Mouse (Mus musculus): ENCODE results near the gene Arfgef2. TPM values are rescaled to one million over a fixed set of nuclear protein-coding genes. Genes with fewer than 3 reads are reported as not detected.

Gene Arfgef2
- polyA plus RNA-seq, 1 experiment from 2014 or later, result 6.2 TPM

DNA sequence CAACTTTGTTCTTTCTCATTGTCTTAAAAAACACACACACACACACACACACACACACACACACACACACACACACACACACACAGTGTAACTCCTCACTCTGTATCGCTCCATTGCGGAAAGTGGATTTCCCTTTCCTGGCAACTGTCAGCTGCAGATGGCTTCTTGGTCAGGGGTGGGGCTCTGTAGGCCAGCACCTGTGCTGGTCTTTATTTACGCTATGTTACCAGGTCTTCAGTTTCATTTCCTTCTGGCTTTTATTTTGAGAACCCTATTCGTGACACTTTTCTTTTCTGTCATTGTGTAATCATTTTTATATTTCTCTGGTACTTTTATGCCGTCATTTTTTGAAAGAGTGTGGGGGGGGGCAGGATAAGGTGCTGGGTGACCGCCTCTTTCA, 70.2 kb downstream of the Arfgef2 start:
- 88% methylated on average over 6 of the region's 6 CpGs for WGBS
- Histone ChIP-seq H3K27me3 (ENCODE audit: control insufficient read depth, insufficient read depth, low read length) (no peaks in the 10 kb centered on the region), H3K9me3 (ENCODE audit: control insufficient read depth, low read depth, low read length) (no peaks in the 10 kb centered on the region), H3K9ac (replicated peaks; ENCODE audit: low read depth, low read length) (no peak overlapping the region), H3K4me1 (ENCODE audit: control insufficient read depth, insufficient read depth, low read length) (no peaks in the 10 kb centered on the region), H3K4me2 (replicated peaks; ENCODE audit: low read depth, low read length) (no peak overlapping the region), H3K27ac (ENCODE audit: low read length) (no peak overlapping the region), H3K36me3 (ENCODE audit: control insufficient read depth, insufficient read depth, low read length) (peaks cover 16% of the 10 kb centered on the region), H3K4me3 (ENCODE audit: low read depth, low read length) (no peak overlapping the region)
- no peak for ATAC-seq (ENCODE audit: insufficient number of reproducible peaks, insufficient read depth, low FRiP score, low read depth)

DNA sequence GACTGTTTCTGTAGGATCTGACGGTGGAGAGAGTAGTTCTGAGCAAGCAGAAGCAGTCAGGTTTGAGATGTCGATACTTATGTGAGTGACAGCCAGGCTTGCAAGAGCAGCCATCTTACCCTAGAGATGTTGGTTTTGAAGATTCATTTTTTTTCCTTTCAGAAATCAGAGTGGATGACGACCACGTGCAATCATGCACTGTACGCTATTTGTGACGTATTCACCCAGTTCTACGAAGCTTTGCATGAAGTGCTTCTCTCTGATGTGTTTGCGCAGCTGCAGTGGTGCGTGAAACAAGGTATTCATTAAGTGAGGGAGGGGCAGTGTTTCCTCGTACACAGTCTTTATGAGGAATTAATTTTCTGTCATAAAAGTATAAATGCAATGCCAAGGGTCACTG, 70.9 kb downstream of the Arfgef2 start:
- H3K9ac ChIP-seq (replicated peaks; ENCODE audit: low read depth, low read length), result no peak overlapping the region
- peaks cover 14% of the 10 kb centered on the region for H3K36me3 ChIP-seq (ENCODE audit: control insufficient read depth, insufficient read depth, low read length)
- H3K27me3 ChIP-seq (ENCODE audit: control insufficient read depth, insufficient read depth, low read length), result no peaks in the 10 kb centered on the region
- no peak for ATAC-seq (ENCODE audit: insufficient number of reproducible peaks, insufficient read depth, low FRiP score, low read depth)
- H3K27ac ChIP-seq (ENCODE audit: low read length), result no peak overlapping the region
- H3K4me3 ChIP-seq (ENCODE audit: low read depth, low read length), result no peak overlapping the region
- 84% methylated on average over 10 of the region's 10 CpGs for WGBS
- H3K9me3 ChIP-seq (ENCODE audit: control insufficient read depth, low read depth, low read length), result no peaks in the 10 kb centered on the region
- H3K4me2 ChIP-seq (replicated peaks; ENCODE audit: low read depth, low read length), result no peak overlapping the region
- no peaks in the 10 kb centered on the region for H3K4me1 ChIP-seq (ENCODE audit: control insufficient read depth, insufficient read depth, low read length)

GRCm38 (mm10) chr2:166885066-166885465, 79.7 kb downstream of the Arfgef2 start:
- no peak for ATAC-seq (ENCODE audit: insufficient number of reproducible peaks, insufficient read depth, low FRiP score, low read depth)
- 98% methylated on average over 7 of the region's 7 CpGs for WGBS
- Histone ChIP-seq H3K4me1 (ENCODE audit: control insufficient read depth, insufficient read depth, low read length) (0 out of 2 replicates have a peak, but pooled peaks cover 4% of the 10 kb centered on the region), H3K36me3 (ENCODE audit: control insufficient read depth, insufficient read depth, low read length) (peaks cover 6% of the 10 kb centered on the region; the same call in 1 of the 2 replicates), H3K27me3 (ENCODE audit: control insufficient read depth, insufficient read depth, low read length) (no peaks in the 10 kb centered on the region), H3K9ac (replicated peaks; ENCODE audit: low read depth, low read length) (no peak overlapping the region), H3K9me3 (ENCODE audit: control insufficient read depth, low read depth, low read length) (no peaks in the 10 kb centered on the region), H3K4me3 (ENCODE audit: low read depth, low read length) (no peak overlapping the region), H3K4me2 (replicated peaks; ENCODE audit: low read depth, low read length) (no peak overlapping the region), H3K27ac (ENCODE audit: low read length) (no peak overlapping the region)

DNA sequence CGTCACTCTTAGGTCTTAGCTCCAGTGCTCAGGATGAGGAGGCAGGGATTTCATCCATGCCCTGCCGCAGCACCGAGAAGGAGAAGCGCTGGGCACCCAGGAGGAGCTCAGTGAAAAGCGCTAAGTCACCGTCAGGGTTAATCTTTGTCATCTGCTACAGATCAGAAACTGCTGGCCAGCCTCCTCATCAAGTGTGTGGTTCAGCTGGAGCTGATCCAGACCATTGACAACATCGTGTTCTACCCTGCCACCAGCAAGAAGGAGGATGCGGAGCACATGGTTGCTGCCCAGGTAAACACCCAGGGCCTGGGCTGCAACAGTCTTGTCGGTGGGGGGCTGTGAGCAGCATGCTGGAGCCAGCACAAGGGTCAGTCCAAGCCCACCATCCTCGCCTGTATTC, 80.2 kb downstream of the Arfgef2 start:
- Histone ChIP-seq H3K27me3 (ENCODE audit: control insufficient read depth, insufficient read depth, low read length) (no peaks in the 10 kb centered on the region), H3K4me1 (ENCODE audit: control insufficient read depth, insufficient read depth, low read length) (0 out of 2 replicates have a peak, but pooled peaks cover 4% of the 10 kb centered on the region), H3K9ac (replicated peaks; ENCODE audit: low read depth, low read length) (no peak overlapping the region), H3K4me2 (replicated peaks; ENCODE audit: low read depth, low read length) (no peak overlapping the region), H3K9me3 (ENCODE audit: control insufficient read depth, low read depth, low read length) (no peaks in the 10 kb centered on the region), H3K4me3 (ENCODE audit: low read depth, low read length) (no peak overlapping the region), H3K36me3 (ENCODE audit: control insufficient read depth, insufficient read depth, low read length) (peaks cover 6% of the 10 kb centered on the region; the same call in 1 of the 2 replicates), H3K27ac (ENCODE audit: low read length) (no peak overlapping the region)
- no peak for ATAC-seq (ENCODE audit: insufficient number of reproducible peaks, insufficient read depth, low FRiP score, low read depth)
- 78% methylated on average over 10 of the region's 10 CpGs for WGBS

DNA sequence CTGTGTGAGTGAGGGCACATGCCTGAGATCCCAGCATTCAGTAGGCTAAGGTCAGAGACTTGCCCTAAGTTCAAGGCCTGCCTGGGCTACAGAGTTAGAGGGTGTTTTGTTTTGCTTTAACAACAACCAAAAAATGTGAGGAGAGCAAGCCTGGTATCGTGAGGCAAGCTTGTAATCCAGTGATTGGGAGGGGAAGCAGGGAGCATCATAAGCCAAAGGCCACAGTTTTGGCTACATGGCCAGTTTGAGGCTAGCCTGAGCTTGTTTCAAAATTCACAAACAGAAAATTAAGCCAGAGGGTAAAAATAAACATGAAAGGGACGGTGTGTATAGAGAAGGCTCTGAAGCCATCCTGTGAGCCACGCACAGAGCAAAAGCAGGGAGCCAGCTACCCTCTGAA, 80.8 kb downstream of the Arfgef2 start:
- Histone ChIP-seq H3K27ac (ENCODE audit: low read length) (no peak overlapping the region), H3K9me3 (ENCODE audit: control insufficient read depth, low read depth, low read length) (no peaks in the 10 kb centered on the region), H3K4me2 (replicated peaks; ENCODE audit: low read depth, low read length) (no peak overlapping the region), H3K36me3 (ENCODE audit: control insufficient read depth, insufficient read depth, low read length) (peaks cover 6% of the 10 kb centered on the region; the same call in 1 of the 2 replicates), H3K4me1 (ENCODE audit: control insufficient read depth, insufficient read depth, low read length) (0 out of 2 replicates have a peak, but pooled peaks cover 4% of the 10 kb centered on the region), H3K27me3 (ENCODE audit: control insufficient read depth, insufficient read depth, low read length) (no peaks in the 10 kb centered on the region), H3K4me3 (ENCODE audit: low read depth, low read length) (no peak overlapping the region), H3K9ac (replicated peaks; ENCODE audit: low read depth, low read length) (no peak overlapping the region)
- ATAC-seq (ENCODE audit: insufficient number of reproducible peaks, insufficient read depth, low FRiP score, low read depth), result no peak
- 88% methylated on average over 3 of the region's 3 CpGs for WGBS

DNA sequence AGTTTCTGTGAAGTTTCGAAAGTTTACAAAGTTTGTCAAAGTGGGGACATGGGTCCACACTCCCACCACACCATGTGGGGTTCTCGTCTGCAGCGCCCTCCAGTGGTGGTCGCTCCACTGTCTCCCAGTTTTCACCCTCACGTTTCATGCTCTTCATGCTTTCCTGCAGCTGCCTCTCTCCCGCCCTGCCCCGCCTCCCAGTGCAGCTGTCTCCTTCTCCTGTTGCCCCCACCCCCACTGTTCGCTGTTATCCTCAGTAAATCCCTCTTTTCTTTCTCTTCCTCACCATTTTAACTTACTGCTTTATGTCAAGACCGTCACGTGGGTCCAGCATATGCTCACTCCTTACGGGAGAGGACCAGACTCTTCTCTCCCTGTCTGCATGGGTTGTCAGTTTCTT, 82.4 kb downstream of the Arfgef2 start:
- no peak overlapping the region for H3K4me2 ChIP-seq (replicated peaks; ENCODE audit: low read depth, low read length)
- no peak overlapping the region for H3K4me3 ChIP-seq (ENCODE audit: low read depth, low read length)
- ATAC-seq (ENCODE audit: insufficient number of reproducible peaks, insufficient read depth, low FRiP score, low read depth), result no peak
- 0 out of 2 replicates have a peak, but pooled peaks cover 4% of the 10 kb centered on the region for H3K4me1 ChIP-seq (ENCODE audit: control insufficient read depth, insufficient read depth, low read length)
- no peak overlapping the region for H3K27ac ChIP-seq (ENCODE audit: low read length)
- no peak overlapping the region for H3K9ac ChIP-seq (replicated peaks; ENCODE audit: low read depth, low read length)
- H3K9me3 ChIP-seq (ENCODE audit: control insufficient read depth, low read depth, low read length), result no peaks in the 10 kb centered on the region
- H3K36me3 ChIP-seq (ENCODE audit: control insufficient read depth, insufficient read depth, low read length), result peaks cover 16% of the 10 kb centered on the region
- WGBS, result 34% methylated on average over 11 of the region's 11 CpGs
- H3K27me3 ChIP-seq (ENCODE audit: control insufficient read depth, insufficient read depth, low read length), result no peaks in the 10 kb centered on the region

DNA sequence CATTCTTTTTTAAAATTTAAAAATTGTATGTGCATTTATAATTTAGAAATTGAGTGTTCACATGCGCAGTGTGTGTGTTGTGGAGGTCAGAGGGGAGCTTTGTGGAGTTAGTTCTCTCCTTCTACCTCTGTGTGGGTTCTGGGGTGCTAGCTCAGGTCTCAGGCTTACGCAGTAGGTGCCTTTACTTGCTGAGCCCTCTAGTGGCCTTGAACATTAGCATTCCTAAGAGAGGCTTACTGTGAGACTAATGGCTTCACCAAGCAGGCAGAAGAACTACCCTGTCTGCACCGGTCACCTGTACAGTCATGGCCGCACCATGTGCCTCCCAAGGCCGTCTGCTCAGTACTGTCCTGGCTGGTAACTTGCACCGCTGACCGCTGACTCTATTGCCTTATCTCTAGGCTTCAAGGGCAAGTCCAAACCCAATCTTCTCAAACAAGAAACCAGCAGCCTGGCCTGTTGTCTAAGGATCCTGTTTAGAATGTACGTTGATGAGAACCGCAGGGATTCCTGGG, 86.0 kb downstream of the Arfgef2 start:
- peaks cover 17% of the 10 kb centered on the region for H3K36me3 ChIP-seq (ENCODE audit: control insufficient read depth, insufficient read depth, low read length)
- 75% methylated on average over 9 of the region's 9 CpGs for WGBS
- no peaks in the 10 kb centered on the region for H3K9me3 ChIP-seq (ENCODE audit: control insufficient read depth, low read depth, low read length)
- H3K27ac ChIP-seq (ENCODE audit: low read length), result no peak overlapping the region
- H3K4me3 ChIP-seq (ENCODE audit: low read depth, low read length), result no peak overlapping the region
- H3K4me1 ChIP-seq (ENCODE audit: control insufficient read depth, insufficient read depth, low read length), result 0 out of 2 replicates have a peak, but pooled peaks cover 4% of the 10 kb centered on the region
- ATAC-seq (ENCODE audit: insufficient number of reproducible peaks, insufficient read depth, low FRiP score, low read depth), result no peak
- H3K9ac ChIP-seq (replicated peaks; ENCODE audit: low read depth, low read length), result no peak overlapping the region
- no peak overlapping the region for H3K4me2 ChIP-seq (replicated peaks; ENCODE audit: low read depth, low read length)
- no peaks in the 10 kb centered on the region for H3K27me3 ChIP-seq (ENCODE audit: control insufficient read depth, insufficient read depth, low read length)

DNA sequence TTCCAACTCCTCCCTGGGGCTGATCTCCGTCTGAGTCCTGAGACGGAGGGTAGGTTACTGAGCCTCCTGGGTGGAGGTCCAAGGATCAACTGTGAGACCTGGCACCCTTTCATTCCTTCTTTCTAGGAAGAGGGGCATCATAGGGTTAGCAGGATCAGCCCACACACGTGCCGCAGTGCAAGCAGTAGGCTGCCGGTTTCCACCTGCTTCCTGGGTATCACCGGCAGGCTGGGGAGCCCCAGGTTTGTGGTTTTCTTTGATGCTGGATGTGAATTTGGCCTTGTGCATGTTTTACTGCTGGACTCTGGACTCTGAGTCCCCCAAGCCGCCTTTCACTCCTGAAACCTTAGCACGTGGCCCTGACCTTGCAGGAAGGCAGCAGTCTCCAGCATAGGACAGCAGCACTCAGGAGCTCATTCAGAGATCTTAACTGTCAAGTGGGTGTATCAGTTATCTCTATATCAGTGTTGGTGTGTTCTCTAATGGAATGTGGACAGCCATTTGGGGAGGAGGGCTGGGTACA, 86.8 kb downstream of the Arfgef2 start:
- Histone ChIP-seq H3K27ac (ENCODE audit: low read length) (no peak overlapping the region), H3K9me3 (ENCODE audit: control insufficient read depth, low read depth, low read length) (no peaks in the 10 kb centered on the region), H3K36me3 (ENCODE audit: control insufficient read depth, insufficient read depth, low read length) (peaks cover 17% of the 10 kb centered on the region), H3K4me1 (ENCODE audit: control insufficient read depth, insufficient read depth, low read length) (0 out of 2 replicates have a peak, but pooled peaks cover 4% of the 10 kb centered on the region), H3K27me3 (ENCODE audit: control insufficient read depth, insufficient read depth, low read length) (no peaks in the 10 kb centered on the region), H3K4me2 (replicated peaks; ENCODE audit: low read depth, low read length) (no peak overlapping the region), H3K4me3 (ENCODE audit: low read depth, low read length) (no peak overlapping the region), H3K9ac (replicated peaks; ENCODE audit: low read depth, low read length) (no peak overlapping the region)
- WGBS, result 87% methylated on average over 8 of the region's 8 CpGs
- ATAC-seq (ENCODE audit: insufficient number of reproducible peaks, insufficient read depth, low FRiP score, low read depth), result no peak

- no peak for ATAC-seq (ENCODE audit: insufficient number of reproducible peaks, insufficient read depth, low FRiP score, low read depth)
- peaks cover 17% of the 10 kb centered on the region for H3K36me3 ChIP-seq (ENCODE audit: control insufficient read depth, insufficient read depth, low read length)
- H3K4me1 ChIP-seq (ENCODE audit: control insufficient read depth, insufficient read depth, low read length), result no peaks in the 10 kb centered on the region
- H3K27me3 ChIP-seq (ENCODE audit: control insufficient read depth, insufficient read depth, low read length), result no peaks in the 10 kb centered on the region
- no peaks in the 10 kb centered on the region for H3K9me3 ChIP-seq (ENCODE audit: control insufficient read depth, low read depth, low read length)
- H3K27ac ChIP-seq (ENCODE audit: low read length), result no peak overlapping the region
- no peak overlapping the region for H3K4me2 ChIP-seq (replicated peaks; ENCODE audit: low read depth, low read length)
- no peak overlapping the region for H3K4me3 ChIP-seq (ENCODE audit: low read depth, low read length)
- no peak overlapping the region for H3K9ac ChIP-seq (replicated peaks; ENCODE audit: low read depth, low read length)
- 92% methylated on average over 5 of the region's 5 CpGs for WGBS
Observed at GRCm38 (mm10) chr2:166893036-166893435, 87.6 kb downstream of the Arfgef2 start.

Measured in stomach, embryonic 14.5 days (tissue).